In genomic region chr5:112641770-112642169, GRCm38 (mm10) we compare ENCODE assay signal across 21 mouse cellular contexts.
DNase-seq lines count a peak whose midpoint lies in the region; ATAC-seq lines count a peak whose summit lies in the region.
"Had no signal": no experiment of that assay in that cellular context is flagged by ENCODE, and none has a peak within 500 bp of the region (broad histone marks: within the 10 kb centered on the region; RNA-seq: fewer than 3 reads in every experiment).

No protein-coding gene starts in this region.

- peaks cover 2% of the 10 kb centered on the region; the same call in 1 of the 2 replicates for H3K9me3 ChIP-seq in midbrain, embryonic 11.5 days (ENCODE audit: control insufficient read depth, low read length)
- H3K9me3 ChIP-seq in midbrain, embryonic 13.5 days, result 0 out of 2 replicates have a peak, but pooled peaks cover 6% of the 10 kb centered on the region
- H3K9me3 ChIP-seq: embryonic facial prominence, embryonic 13.5 days; embryonic facial prominence, embryonic 15.5 days; forebrain, embryonic 12.5 days had no signal

- H3K36me3 ChIP-seq in midbrain, embryonic 11.5 days (ENCODE audit: control insufficient read depth, insufficient read depth, low read length), result no peaks in the 10 kb centered on the region
- H3K36me3 ChIP-seq in midbrain, embryonic 13.5 days, result no peaks in the 10 kb centered on the region
- H3K36me3 ChIP-seq: embryonic facial prominence, embryonic 13.5 days; embryonic facial prominence, embryonic 15.5 days; forebrain, embryonic 10.5 days; forebrain, embryonic 12.5 days had no signal

- no peak overlapping the region for H3K4me3 ChIP-seq in midbrain, embryonic 11.5 days (ENCODE audit: low read depth, low read length)
- no peak overlapping the region for H3K4me3 ChIP-seq in midbrain, embryonic 13.5 days (replicated peaks)
- H3K4me3 ChIP-seq: embryonic facial prominence, embryonic 13.5 days; embryonic facial prominence, embryonic 15.5 days; erythroblast, embryonic 14.5 days; forebrain, embryonic 12.5 days had no signal

- peaks cover 14% of the 10 kb centered on the region for H3K4me1 ChIP-seq in midbrain, embryonic 11.5 days (ENCODE audit: control insufficient read depth, insufficient read depth, low read length)
- H3K4me1 ChIP-seq in midbrain, embryonic 13.5 days (replicated peaks), result peaks cover 22% of the 10 kb centered on the region

- H3K4me2 ChIP-seq in midbrain, embryonic 11.5 days, result no peak overlapping the region
- H3K4me2 ChIP-seq in midbrain, embryonic 13.5 days (replicated peaks), result no peak overlapping the region

- no peaks in the 10 kb centered on the region for H3K27me3 ChIP-seq in midbrain, embryonic 11.5 days (ENCODE audit: control insufficient read depth, insufficient read depth, low read length)
- H3K27me3 ChIP-seq in midbrain, embryonic 13.5 days, result peaks cover 13% of the 10 kb centered on the region; the same call in 1 of the 2 replicates

- peak; percentile 77 for DNase-seq in midbrain, embryonic 11.5 days (ENCODE audit: low spot score, missing footprints)
- no peak for DNase-seq in adrenal gland, adult (ENCODE audit: inconsistent age in 2 of 2, low spot score in 1 of 2)
- DNase-seq: adrenal gland, adult 8-10 months; adrenal gland, postnatal 14 days; adrenal gland, postnatal 36 days; cerebellum, adult 11-12 months; cerebellum, adult 2 months; cerebellum, adult 9-10 months; cerebellum, postnatal 10 days; embryo, embryonic 11 days had no signal

- H3K9ac ChIP-seq in midbrain, embryonic 11.5 days (ENCODE audit: low read length), result no peak overlapping the region
- H3K9ac ChIP-seq in midbrain, embryonic 13.5 days (replicated peaks), result no peak overlapping the region
- H3K9ac ChIP-seq: embryonic facial prominence, embryonic 13.5 days; embryonic facial prominence, embryonic 15.5 days; forebrain, embryonic 12.5 days had no signal

- H3K27ac ChIP-seq in midbrain, embryonic 11.5 days (ENCODE audit: low read depth, low read length), result no peak overlapping the region
- no peak overlapping the region for H3K27ac ChIP-seq in midbrain, embryonic 13.5 days
- H3K27ac ChIP-seq: embryonic facial prominence, embryonic 13.5 days; embryonic facial prominence, embryonic 15.5 days; forebrain, embryonic 12.5 days had no signal

- ATAC-seq in midbrain, embryonic 11.5 days (ENCODE audit: low FRiP score), result no peak
- no peak for ATAC-seq in midbrain, embryonic 13.5 days
- peak; percentile 70 for ATAC-seq in granulocyte monocyte progenitor cell, adult 5-6 weeks (replicated peaks; ENCODE audit: poor library complexity, severe bottlenecking)
- ATAC-seq in megakaryocyte progenitor cell, adult 5-6 weeks (replicated peaks; ENCODE audit: poor library complexity), result peak; percentile 60
- no peak for ATAC-seq in megakaryocyte, adult 5-6 weeks (ENCODE audit: poor library complexity, severe bottlenecking)
- ATAC-seq: forebrain, embryonic 14.5 days; forebrain, embryonic 16.5 days had no signal

Comparison
In these comparisons a context has a peak if more than half of its experiments do, and no peak if none do; other contexts are left out.
1. ATAC-seq: peak in granulocyte monocyte progenitor cell, adult 5-6 weeks (single experiment) and megakaryocyte progenitor cell, adult 5-6 weeks (single experiment); none in midbrain, embryonic 11.5 days (single experiment), midbrain, embryonic 13.5 days (single experiment) and megakaryocyte, adult 5-6 weeks (single experiment).